Mouse (Mus musculus) kidney, adult 2 months (tissue): ENCODE data around the gene Wiz.

Experiments used
- CTCF ChIP-seq: fragments of 200-500 bp; conservative IDR thresholded peaks from 2 replicates; pipeline ENCODE4 v1.5.1; 2011; ENCODE audit warnings: low read depth, mild to moderate bottlenecking, control low read depth, low read length, moderate library complexity, mixed read lengths; ENCODE audit not compliant: insufficient read depth, insufficient read length
- POLR2A ChIP-seq: fragments of 200-500 bp; IDR thresholded peaks from one replicate; pipeline ENCODE4 v1.6.1; 2011; ENCODE audit warnings: low read depth, low read length, control low read depth

DNA sequence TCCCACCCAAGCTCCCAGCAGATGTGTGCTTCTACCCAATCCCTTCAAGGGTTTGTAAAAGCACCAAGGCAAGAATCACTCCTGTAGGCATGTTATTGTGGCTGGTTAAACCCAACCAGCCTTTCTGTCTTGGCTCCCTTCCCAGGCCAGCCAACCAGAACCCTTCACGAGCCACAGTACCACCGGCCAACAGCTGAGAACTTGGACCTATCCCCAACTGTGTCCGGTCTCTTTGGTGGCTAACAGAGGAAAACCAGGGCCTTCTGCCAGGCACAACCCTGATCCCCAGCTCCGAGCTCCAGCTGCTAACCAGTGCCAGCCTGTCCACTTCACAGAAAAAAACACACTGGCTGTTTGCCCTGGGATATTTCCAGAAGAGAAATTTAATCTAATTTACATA, 35.5 kb downstream of the Wiz start:
- no peak for TF ChIP-seq CTCF
- TF ChIP-seq POLR2A: no peak
